Mouse (Mus musculus) kidney, adult 9 months (tissue): ENCODE measurements around the gene Rpl36a-ps1.

ENCODE experiments used
- DNase-seq: peaks from one replicate; pipeline ENCODE4 v3.0.0; 2022

Rpl36a-ps1 gene

DNA sequence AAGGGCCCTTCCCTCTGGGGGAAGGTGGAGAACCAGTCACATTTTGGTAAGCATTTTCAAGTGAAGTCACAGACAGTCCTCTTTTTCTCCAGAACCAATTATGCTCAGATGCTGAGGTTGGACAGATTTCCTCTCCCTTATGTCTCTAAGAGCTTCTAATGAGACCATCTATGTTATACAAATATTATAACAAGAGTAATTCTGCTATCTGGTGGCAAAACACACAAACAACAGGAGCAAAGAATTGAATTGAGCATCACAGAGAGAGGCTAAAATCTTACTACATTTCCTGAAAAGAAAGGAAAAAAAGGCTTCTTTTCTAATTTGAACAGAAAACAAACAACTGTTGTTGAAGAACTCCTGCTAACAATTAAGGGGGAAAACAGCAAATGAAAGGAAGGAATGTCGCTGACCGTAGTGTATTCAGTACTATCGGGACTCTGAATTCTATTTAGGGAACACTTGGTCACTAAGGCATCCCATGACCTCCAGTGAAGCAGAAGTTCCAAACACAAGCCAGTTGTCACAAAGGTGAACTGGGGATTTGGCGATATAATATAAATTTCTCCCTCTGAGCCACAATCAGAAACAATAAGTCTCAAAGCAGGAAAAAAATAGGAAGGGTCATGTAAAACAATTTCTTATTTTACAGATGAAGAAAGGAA lies 42.4 kb downstream of the Rpl36a-ps1 start:
- no peak for DNase-seq
